Mouse (Mus musculus): ENCODE measurements at regions not wholly inside any gene's neighbourhood (a gene's known extent, or its start where the extent isn't known, plus 50 kb on each side); places are given as distances from the start of the nearest gene placed in this dataset.

DNA sequence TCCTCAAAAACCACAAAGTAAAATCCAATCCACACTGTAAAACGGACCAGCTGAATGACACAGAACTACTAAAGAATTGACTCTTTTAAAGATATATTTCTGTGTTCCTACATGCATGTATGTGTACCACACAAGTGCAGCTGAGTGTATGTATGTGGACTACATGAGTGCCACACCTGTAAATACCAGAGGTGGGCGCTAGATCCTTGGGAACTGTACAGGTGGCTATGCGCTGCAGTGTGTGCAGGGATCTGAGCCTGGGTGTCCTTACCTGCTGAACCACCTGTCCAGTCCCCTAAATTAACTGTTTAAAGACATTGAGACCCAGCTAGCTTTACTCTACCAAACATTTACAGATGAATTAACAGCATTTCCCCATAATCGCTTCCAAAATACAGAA is 546.6 kb downstream of the Cbln4 start:
- no peak for TF ChIP-seq CTCF (IDR thresholded peaks at IDR 0.05)
- DNase-seq (ENCODE audit: extremely low spot score in 1 of 2, low spot score in 2 of 2), result no peak
- Histone ChIP-seq H3K4me3 (no peak overlapping the region), H3K27ac (no peak overlapping the region)
- intact Hi-C loops (cut with DNase I), result loop anchor here (10.0 kb wide), 1 partner anchor 582 kb away; no protein-coding TSS in a partner anchor

DNA sequence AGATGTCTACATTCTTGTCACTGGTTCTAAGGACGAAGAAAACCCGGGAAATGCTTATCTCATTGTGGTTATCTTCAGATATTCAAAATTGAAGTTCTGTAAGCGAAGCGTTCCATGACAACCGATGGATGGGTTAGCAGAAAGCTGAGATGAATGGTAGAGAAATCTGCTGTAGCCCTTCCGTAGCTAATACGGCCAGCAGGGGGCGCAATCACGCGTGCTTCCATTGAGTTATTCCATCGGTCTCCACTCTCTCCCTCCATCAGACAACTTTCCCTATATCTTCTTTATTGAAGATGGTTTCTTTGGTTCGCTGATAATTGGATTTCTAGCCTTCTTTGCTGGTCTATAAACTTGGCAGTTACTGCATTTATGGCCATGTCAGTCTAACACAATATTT is 549.5 kb downstream of the Cbln4 start:
- no peak overlapping the region for H3K27ac ChIP-seq
- DNase-seq (ENCODE audit: extremely low spot score in 1 of 2, low spot score in 2 of 2), result peak; percentile 27 to 63
- H3K4me3 ChIP-seq, result no peak overlapping the region
- intact Hi-C loops (cut with DNase I), result loop anchor here (2.0 to 10.0 kb wide), 4 partner anchors 549 to 721 kb away; partner anchors contain the start of gene Cbln4
- TF ChIP-seq CTCF (IDR thresholded peaks at IDR 0.05), result peak; percentile 77

DNA sequence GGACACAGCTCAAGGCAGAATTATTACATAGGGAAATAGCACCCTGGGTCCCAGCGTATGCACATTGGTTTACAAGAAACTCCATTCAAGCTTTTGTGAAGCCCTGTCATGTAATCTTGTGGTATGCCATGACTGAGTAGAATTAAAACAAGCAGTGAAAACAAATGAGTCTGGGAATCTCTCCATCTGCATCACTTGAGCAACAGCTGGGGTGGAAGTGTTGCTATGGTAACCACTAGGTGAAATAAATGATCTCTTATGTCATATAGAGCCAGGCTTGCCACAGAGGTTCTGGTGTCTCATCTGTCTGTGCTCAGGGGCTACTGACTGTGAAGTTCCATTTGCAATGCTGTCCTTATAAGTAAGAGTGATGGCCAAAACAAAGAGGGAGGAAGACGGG is 556.0 kb downstream of the Cbln4 start:
- Histone ChIP-seq H3K27ac (no peak overlapping the region), H3K4me3 (no peak overlapping the region)
- DNase-seq (ENCODE audit: extremely low spot score in 1 of 2, low spot score in 2 of 2), result no peak
- no peak for TF ChIP-seq CTCF (IDR thresholded peaks at IDR 0.05)
- intact Hi-C loops (cut with DNase I), result no loop called here

GRCm38 (mm10) chr2:171453241-171453640 is 590.0 kb downstream of the Cbln4 start:
- no peak for DNase-seq (ENCODE audit: extremely low spot score in 1 of 2, low spot score in 2 of 2)
- intact Hi-C loops (cut with DNase I), result no loop called here
- no peak overlapping the region for H3K27ac ChIP-seq
- H3K4me3 ChIP-seq, result no peak overlapping the region
- no peak for TF ChIP-seq CTCF (IDR thresholded peaks at IDR 0.05)

GRCm38 (mm10) chr2:171406057-171406456 is 637.2 kb downstream of the Cbln4 start:
- H3K4me3 ChIP-seq, result no peak overlapping the region
- DNase-seq (ENCODE audit: extremely low spot score in 1 of 2, low spot score in 2 of 2), result no peak
- no peak for TF ChIP-seq CTCF (IDR thresholded peaks at IDR 0.05)
- intact Hi-C loops (cut with DNase I), result no loop called here
- H3K27ac ChIP-seq, result no peak overlapping the region

GRCm38 (mm10) chr2:171388936-171389335 is 654.3 kb downstream of the Cbln4 start:
- DNase-seq (ENCODE audit: extremely low spot score in 1 of 2, low spot score in 2 of 2), result no peak

DNA sequence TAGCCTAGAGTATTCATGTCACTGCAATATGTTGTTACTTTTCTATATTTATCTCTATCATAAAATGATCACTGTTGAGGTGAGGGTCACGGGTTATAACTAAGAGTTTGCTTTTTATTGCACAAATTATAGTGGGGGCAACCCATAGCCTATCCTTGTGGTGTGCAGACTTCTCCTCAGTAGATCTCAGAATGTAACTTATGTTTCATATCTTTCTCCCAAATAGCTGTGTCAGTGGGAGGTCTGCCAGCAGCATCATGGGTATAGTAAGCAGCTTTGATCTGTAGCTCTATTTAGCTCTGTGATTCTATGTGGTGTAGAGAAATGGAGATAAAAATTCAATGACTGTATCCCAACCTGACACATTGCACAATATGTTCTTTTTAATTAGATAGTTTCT is 641.9 kb downstream of the Dok5 start:
- H3K27ac ChIP-seq, result no peak overlapping the region
- TF ChIP-seq CTCF (IDR thresholded peaks at IDR 0.05), result no peak
- intact Hi-C loops (cut with DNase I), result no loop called here
- no peak for DNase-seq (ENCODE audit: extremely low spot score in 1 of 2, low spot score in 2 of 2)
- H3K4me3 ChIP-seq, result no peak overlapping the region

More at GRCm38 (mm10) chr2:171388936-171389335, 654.3 kb downstream of the Cbln4 start:
- Histone ChIP-seq H3K27ac (no peak overlapping the region), H3K4me3 (no peak overlapping the region)
- TF ChIP-seq CTCF (IDR thresholded peaks at IDR 0.05), result no peak
- intact Hi-C loops (cut with DNase I), result no loop called here

DNA sequence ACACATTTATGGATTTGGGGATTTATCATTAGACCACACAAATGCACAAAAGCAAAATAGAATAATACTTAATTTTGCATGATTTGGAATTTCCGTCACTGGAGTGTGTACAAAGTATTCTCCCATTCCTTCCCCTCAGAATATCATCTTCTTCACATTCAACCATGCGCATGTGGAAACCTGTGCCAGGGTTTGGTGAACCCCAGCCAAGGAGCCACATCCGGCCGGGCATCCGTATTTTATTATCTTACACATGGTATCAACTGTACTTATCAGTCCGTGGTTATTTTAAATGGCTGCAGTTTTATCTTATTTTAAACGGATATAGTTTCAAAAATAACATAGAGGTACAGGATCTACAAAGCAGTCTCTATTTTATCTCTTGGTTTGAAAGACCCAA is 641.4 kb downstream of the Dok5 start:
- Histone ChIP-seq H3K4me3 (no peak overlapping the region), H3K27ac (no peak overlapping the region)
- intact Hi-C loops (cut with DNase I), result no loop called here
- no peak for TF ChIP-seq CTCF (IDR thresholded peaks at IDR 0.05)
- DNase-seq (ENCODE audit: extremely low spot score in 1 of 2, low spot score in 2 of 2), result no peak

- Histone ChIP-seq H3K27ac (no peak overlapping the region), H3K4me3 (no peak overlapping the region)
- no peak for DNase-seq (ENCODE audit: extremely low spot score in 1 of 2, low spot score in 2 of 2)
- intact Hi-C loops (cut with DNase I), result no loop called here
- no peak for TF ChIP-seq CTCF (IDR thresholded peaks at IDR 0.05)
These were observed 640.1 kb downstream of the Dok5 start for GRCm38 (mm10) chr2:171371751-171372150.

GRCm38 (mm10) chr2:171365553-171365952 is 633.9 kb downstream of the Dok5 start:
- no peak overlapping the region for H3K4me3 ChIP-seq
- no peak overlapping the region for H3K27ac ChIP-seq
- intact Hi-C loops (cut with DNase I), result loop anchor here (10.0 kb wide), 1 partner anchor 451 kb away; no protein-coding TSS in a partner anchor
- no peak for DNase-seq (ENCODE audit: extremely low spot score in 1 of 2, low spot score in 2 of 2)
- no peak for TF ChIP-seq CTCF (IDR thresholded peaks at IDR 0.05)

- Histone ChIP-seq H3K4me3 (no peak overlapping the region), H3K27ac (no peak overlapping the region)
- TF ChIP-seq CTCF (IDR thresholded peaks at IDR 0.05), result peak; percentile 46
- intact Hi-C loops (cut with DNase I), result loop anchor here (10.0 kb wide), 1 partner anchor 450 kb away; no protein-coding TSS in a partner anchor
- DNase-seq (ENCODE audit: extremely low spot score in 1 of 2, low spot score in 2 of 2), result no peak
These were observed 633.0 kb downstream of the Dok5 start for GRCm38 (mm10) chr2:171364621-171365020.

GRCm38 (mm10) chr2:171363381-171363780 is 631.8 kb downstream of the Dok5 start:
- H3K27ac ChIP-seq, result no peak overlapping the region
- intact Hi-C loops (cut with DNase I), result loop anchor here (10.0 kb wide), 1 partner anchor 449 kb away; no protein-coding TSS in a partner anchor
- no peak overlapping the region for H3K4me3 ChIP-seq
- no peak for DNase-seq (ENCODE audit: extremely low spot score in 1 of 2, low spot score in 2 of 2)
- TF ChIP-seq CTCF (IDR thresholded peaks at IDR 0.05), result no peak

DNA sequence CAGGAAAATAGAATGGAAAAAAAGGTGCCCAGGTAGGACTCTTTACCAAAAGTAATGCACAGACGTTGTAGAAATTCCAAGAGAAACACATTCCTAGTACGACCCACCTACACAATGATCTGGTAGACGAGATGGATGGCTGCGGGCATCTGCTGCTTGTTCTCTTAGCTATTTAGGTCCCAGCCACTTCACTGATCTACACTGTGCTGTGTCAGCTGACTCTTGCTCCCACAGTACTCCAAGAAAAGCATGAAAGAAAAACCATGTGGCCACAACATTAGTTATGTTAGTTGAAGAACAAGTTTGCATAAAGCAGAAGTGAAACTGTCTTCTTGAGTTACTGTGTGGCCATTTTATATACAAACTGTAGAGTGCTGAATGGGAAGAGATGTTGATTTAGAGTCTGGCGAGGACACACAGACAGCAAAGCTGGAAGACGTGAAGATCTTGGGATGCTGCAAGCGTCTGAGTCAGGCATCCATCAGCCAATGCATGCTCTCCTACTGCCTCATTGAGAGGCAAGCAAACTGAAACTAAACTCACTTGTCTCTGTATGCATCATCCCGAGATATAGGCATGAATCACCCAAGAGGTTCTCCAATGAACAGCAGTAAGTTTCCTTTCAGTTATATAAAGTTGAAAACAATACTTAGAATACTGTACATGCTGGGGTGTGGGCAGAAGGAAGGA is 626.6 kb downstream of the Dok5 start:
- peak in 1 of 2 experiments; percentile 15 for DNase-seq (ENCODE audit: extremely low spot score in 1 of 2, low spot score in 2 of 2)
- no peak for TF ChIP-seq CTCF (IDR thresholded peaks at IDR 0.05)
- intact Hi-C loops (cut with DNase I), result loop anchor here (2.0 kb wide), 1 partner anchor 25 kb away; no protein-coding TSS in a partner anchor
- Histone ChIP-seq H3K4me3 (no peak overlapping the region), H3K27ac (no peak overlapping the region)

All from left cerebral cortex, adult 2 months (tissue).